Mouse (Mus musculus): ENCODE results near the gene Dapk2. TPM values are rescaled to one million over a fixed set of nuclear protein-coding genes. Genes with fewer than 3 reads are reported as not detected.

Dapk2 gene
- total and polyA plus RNA-seq, 2 experiments from 2014 or later: 0.58 to 1.1 TPM

DNA sequence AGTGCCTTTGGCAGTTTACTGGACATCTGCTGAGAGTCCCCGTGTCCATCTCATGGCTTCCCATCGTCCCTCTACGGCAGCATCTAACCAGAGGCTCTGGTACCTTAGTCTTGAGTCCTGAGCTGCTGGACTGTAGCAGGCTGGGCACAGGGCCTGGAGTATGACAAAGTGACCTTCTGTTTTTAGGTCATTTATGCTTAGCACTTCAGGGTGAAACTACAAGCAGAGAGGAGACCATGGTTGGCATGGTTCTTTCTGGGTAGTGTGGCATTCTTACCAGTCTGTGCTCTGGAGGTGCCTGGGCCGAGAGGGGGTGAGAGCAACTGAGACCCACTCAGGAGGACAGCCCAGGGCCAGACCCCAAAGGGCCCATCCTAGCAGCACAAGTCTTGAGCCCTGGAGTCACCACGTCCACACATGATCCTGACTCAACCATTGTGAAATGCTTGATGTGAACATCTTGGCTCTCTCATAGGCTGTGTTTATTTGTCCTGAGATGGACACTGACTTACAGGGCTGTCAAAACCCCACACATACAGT lies 15.4 kb downstream of the Dapk2 start:
- H3K36me3 ChIP-seq (ENCODE audit: insufficient read depth, low read length): no peaks in the 10 kb centered on the region
- H3K4me3 ChIP-seq (ENCODE audit: low read depth, low read length): no peak overlapping the region
- H3K9ac ChIP-seq (replicated peaks; ENCODE audit: low read length, poor library complexity, severe bottlenecking): no peak overlapping the region
- no peak for TF ChIP-seq CTCF (IDR thresholded peaks at IDR 0.05)
- no peak overlapping the region for H3K4me2 ChIP-seq (ENCODE audit: low read depth, low read length, poor library complexity, severe bottlenecking)
- ATAC-seq (ENCODE audit: low FRiP score) (no peak), DNase-seq (ENCODE audit: low spot score) (no peak)
- no peaks in the 10 kb centered on the region for H3K27me3 ChIP-seq (ENCODE audit: insufficient read depth, low read length)
- no peaks in the 10 kb centered on the region for H3K4me1 ChIP-seq (ENCODE audit: insufficient read depth, low read length)
- no peak overlapping the region for H3K27ac ChIP-seq (ENCODE audit: low read depth, low read length)
- WGBS: 98% methylated on average over 5 of the region's 5 CpGs
- H3K9me3 ChIP-seq (ENCODE audit: low read length): no peaks in the 10 kb centered on the region

DNA sequence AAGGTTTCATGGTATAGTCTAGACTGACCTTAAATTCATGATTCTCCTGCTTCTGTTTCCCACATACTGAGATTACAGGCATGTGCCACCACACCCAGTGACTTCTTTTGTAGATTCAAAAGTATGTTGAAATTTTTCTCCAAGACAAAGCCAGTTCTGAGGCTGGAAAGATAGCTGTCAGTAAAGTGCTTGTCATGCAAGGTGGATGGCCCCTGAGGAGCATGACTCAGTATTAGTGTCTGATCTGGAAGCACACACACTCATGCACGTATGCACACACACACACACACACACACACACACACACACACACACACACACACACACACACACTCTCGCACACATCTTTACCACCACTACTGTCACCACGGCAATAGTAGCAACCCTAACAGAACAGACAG lies 17.0 kb downstream of the Dapk2 start:
- H3K4me3 ChIP-seq (ENCODE audit: low read depth, low read length): no peak overlapping the region
- DNase-seq (ENCODE audit: low spot score) (no peak), ATAC-seq (ENCODE audit: low FRiP score) (no peak)
- no peaks in the 10 kb centered on the region for H3K27me3 ChIP-seq (ENCODE audit: insufficient read depth, low read length)
- no peak for TF ChIP-seq CTCF (IDR thresholded peaks at IDR 0.05)
- H3K9me3 ChIP-seq (ENCODE audit: low read length): no peaks in the 10 kb centered on the region
- no peaks in the 10 kb centered on the region for H3K4me1 ChIP-seq (ENCODE audit: insufficient read depth, low read length)
- no peak overlapping the region for H3K4me2 ChIP-seq (ENCODE audit: low read depth, low read length, poor library complexity, severe bottlenecking)
- no peaks in the 10 kb centered on the region for H3K36me3 ChIP-seq (ENCODE audit: insufficient read depth, low read length)
- no peak overlapping the region for H3K27ac ChIP-seq (ENCODE audit: low read depth, low read length)
- no peak overlapping the region for H3K9ac ChIP-seq (replicated peaks; ENCODE audit: low read length, poor library complexity, severe bottlenecking)
- 93% methylated on average over 3 of the region's 3 CpGs for WGBS

DNA sequence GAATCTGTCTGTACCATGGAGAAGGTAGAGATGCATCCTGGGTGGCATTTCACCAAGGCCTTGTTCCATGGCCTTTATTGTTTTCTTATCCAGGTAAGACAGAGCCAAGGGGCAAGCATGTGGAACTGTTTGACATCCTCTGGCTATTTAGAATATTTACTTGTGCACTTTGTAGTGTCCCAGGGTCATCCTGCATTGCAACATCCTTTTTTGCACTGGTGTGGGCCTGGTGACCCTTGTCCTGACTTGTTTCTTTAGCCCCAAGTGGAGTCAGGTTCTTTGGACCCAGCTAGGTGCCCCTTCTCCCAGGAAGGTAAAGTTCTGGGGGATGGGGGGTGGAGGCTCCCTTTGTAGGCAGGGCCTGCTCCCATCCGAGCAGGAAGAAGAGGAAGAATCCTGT lies 20.0 kb downstream of the Dapk2 start:
- H3K27me3 ChIP-seq (ENCODE audit: insufficient read depth, low read length): no peaks in the 10 kb centered on the region
- H3K9me3 ChIP-seq (ENCODE audit: low read length): no peaks in the 10 kb centered on the region
- no peak for ATAC-seq (ENCODE audit: low FRiP score)
- H3K27ac ChIP-seq (ENCODE audit: low read depth, low read length): no peak overlapping the region
- 21% methylated on average over 1 of the region's 1 CpGs for WGBS
- H3K36me3 ChIP-seq (ENCODE audit: insufficient read depth, low read length): no peaks in the 10 kb centered on the region
- no peak overlapping the region for H3K4me2 ChIP-seq (ENCODE audit: low read depth, low read length, poor library complexity, severe bottlenecking)
- TF ChIP-seq CTCF (IDR thresholded peaks at IDR 0.05): no peak
- no peak overlapping the region for H3K9ac ChIP-seq (replicated peaks; ENCODE audit: low read length, poor library complexity, severe bottlenecking)
- no peak for DNase-seq (ENCODE audit: low spot score)
- H3K4me3 ChIP-seq (ENCODE audit: low read depth, low read length): no peak overlapping the region
- H3K4me1 ChIP-seq (ENCODE audit: insufficient read depth, low read length): no peaks in the 10 kb centered on the region

DNA sequence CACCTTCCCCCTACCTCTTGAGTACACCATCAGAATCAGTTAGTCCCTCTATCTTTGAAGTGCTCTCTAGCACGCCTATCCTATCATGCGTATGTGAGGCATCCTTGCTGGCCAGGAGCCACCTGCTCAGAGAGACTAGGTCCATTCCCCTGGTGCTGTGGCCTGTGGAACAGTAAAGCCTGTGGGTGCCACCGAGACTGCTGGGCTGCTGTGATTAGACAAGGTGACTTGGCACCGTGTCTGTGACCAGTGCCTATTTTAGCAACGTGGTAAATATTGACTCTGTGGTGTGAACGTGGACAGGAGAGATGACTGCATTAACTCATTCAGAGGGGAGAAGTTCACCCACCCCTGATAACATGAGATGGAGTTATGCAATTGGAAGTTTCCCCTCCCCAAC lies 21.8 kb downstream of the Dapk2 start:
- H3K4me3 ChIP-seq (ENCODE audit: low read depth, low read length): no peak overlapping the region
- H3K4me1 ChIP-seq (ENCODE audit: insufficient read depth, low read length): no peaks in the 10 kb centered on the region
- no peaks in the 10 kb centered on the region for H3K36me3 ChIP-seq (ENCODE audit: insufficient read depth, low read length)
- H3K9me3 ChIP-seq (ENCODE audit: low read length): no peaks in the 10 kb centered on the region
- no peak overlapping the region for H3K9ac ChIP-seq (replicated peaks; ENCODE audit: low read length, poor library complexity, severe bottlenecking)
- no peak for TF ChIP-seq CTCF (IDR thresholded peaks at IDR 0.05)
- no peak for DNase-seq (ENCODE audit: low spot score)
- WGBS: 90% methylated on average over 6 of the region's 6 CpGs
- no peak overlapping the region for H3K27ac ChIP-seq (ENCODE audit: low read depth, low read length)
- H3K4me2 ChIP-seq (ENCODE audit: low read depth, low read length, poor library complexity, severe bottlenecking): no peak overlapping the region
- no peaks in the 10 kb centered on the region for H3K27me3 ChIP-seq (ENCODE audit: insufficient read depth, low read length)
- no peak for ATAC-seq (ENCODE audit: low FRiP score)

DNA sequence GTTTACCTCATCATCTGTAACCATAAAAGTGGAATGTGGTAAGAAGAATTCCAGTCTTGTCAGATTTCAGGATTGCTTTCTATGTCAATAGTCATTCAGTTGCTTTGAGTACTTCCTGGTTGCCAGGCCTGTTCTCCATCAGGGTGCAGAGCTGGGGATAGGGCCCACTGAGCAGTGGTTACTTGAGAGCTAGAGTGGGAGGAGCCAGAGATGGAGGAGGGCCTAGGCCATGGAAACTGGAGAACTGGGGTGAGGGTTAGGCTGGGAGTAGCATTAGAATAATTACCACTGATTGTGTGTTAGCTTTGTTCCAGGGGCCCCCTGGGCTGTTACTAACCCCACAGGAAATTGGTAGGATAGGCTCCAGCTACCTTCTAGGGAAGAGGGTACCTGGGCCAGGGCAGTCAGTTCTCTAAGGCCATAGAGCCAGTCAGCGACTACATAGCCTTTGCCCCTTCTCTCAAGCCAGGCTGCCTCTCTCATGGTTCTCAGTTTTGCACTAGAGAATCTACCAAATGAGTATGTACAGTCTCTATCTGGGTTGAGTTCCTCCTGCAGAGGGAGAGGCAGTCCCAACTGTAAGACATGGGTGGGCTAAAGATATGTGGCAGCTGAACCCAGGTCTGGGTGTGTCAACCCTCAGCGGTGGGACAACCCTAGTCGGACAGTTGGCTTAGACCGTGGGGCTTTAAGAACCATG lies 23.3 kb downstream of the Dapk2 start:
- ATAC-seq (ENCODE audit: low FRiP score) (no peak), DNase-seq (ENCODE audit: low spot score) (no peak)
- H3K36me3 ChIP-seq (ENCODE audit: insufficient read depth, low read length): no peaks in the 10 kb centered on the region
- H3K4me1 ChIP-seq (ENCODE audit: insufficient read depth, low read length): no peaks in the 10 kb centered on the region
- no peak for TF ChIP-seq CTCF (IDR thresholded peaks at IDR 0.05)
- no peak overlapping the region for H3K9ac ChIP-seq (replicated peaks; ENCODE audit: low read length, poor library complexity, severe bottlenecking)
- H3K4me2 ChIP-seq (ENCODE audit: low read depth, low read length, poor library complexity, severe bottlenecking): no peak overlapping the region
- no peaks in the 10 kb centered on the region for H3K9me3 ChIP-seq (ENCODE audit: low read length)
- 87% methylated on average over 4 of the region's 4 CpGs for WGBS
- H3K27me3 ChIP-seq (ENCODE audit: insufficient read depth, low read length): no peaks in the 10 kb centered on the region
- H3K4me3 ChIP-seq (ENCODE audit: low read depth, low read length): no peak overlapping the region
- no peak overlapping the region for H3K27ac ChIP-seq (ENCODE audit: low read depth, low read length)

DNA sequence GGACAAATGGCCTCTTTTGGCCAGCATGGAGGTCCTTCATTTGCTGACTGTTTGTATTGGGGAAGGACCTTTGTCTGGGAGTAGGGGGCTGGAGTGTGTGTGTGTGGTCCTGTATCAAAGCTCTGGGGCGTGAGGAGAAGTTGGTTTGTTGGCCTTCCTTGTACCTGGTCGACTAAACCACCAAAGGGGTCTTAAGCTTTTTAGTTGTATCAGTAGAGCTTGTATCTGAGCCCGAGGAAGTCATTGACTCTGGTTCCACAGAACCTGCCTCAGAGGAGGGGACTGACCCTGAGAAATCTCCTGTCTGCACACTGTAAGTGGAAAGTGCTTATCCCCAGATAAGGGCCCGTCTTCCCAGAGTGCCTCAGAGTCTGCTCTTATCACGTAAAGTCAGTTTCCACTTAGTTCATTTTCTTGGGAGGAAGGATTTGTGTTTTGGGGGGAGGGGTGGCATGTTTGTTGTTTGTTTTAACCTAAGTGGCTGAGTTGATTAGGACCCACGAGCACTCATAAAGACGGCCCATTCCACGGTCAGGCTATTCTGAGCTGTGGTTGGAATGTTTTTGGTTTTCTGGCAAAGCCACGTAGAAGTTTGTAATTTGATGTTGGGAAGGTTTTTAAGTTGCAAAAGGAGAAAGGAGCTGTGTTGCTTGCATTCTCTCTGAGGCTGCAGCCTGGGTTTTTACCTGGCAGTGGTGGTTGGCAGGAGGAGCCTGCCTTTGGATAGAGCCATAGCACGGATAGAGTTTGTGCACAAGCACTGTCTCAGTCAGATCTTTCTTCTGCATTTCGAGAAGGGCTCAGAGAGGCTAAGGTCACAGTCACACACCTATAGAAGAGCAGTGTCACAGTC lies 24.0 kb downstream of the Dapk2 start:
- H3K4me1 ChIP-seq (ENCODE audit: insufficient read depth, low read length): no peaks in the 10 kb centered on the region; the same call in 1 of the 2 replicates
- H3K9ac ChIP-seq (replicated peaks; ENCODE audit: low read length, poor library complexity, severe bottlenecking): no peak overlapping the region
- WGBS: 73% methylated on average over 11 of the region's 11 CpGs
- no peaks in the 10 kb centered on the region for H3K9me3 ChIP-seq (ENCODE audit: low read length)
- H3K4me3 ChIP-seq (ENCODE audit: low read depth, low read length): no peak overlapping the region
- no peak for TF ChIP-seq CTCF (IDR thresholded peaks at IDR 0.05)
- ATAC-seq (ENCODE audit: low FRiP score) (no peak), DNase-seq (ENCODE audit: low spot score) (no peak)
- no peaks in the 10 kb centered on the region for H3K36me3 ChIP-seq (ENCODE audit: insufficient read depth, low read length)
- no peak overlapping the region for H3K4me2 ChIP-seq (ENCODE audit: low read depth, low read length, poor library complexity, severe bottlenecking)
- no peak overlapping the region for H3K27ac ChIP-seq (ENCODE audit: low read depth, low read length)
- H3K27me3 ChIP-seq (ENCODE audit: insufficient read depth, low read length): no peaks in the 10 kb centered on the region

Data from midbrain, postnatal 0 days (tissue).